Mouse (Mus musculus) limb, embryonic 11.5 days (tissue): ENCODE measurements around the gene St6galnac3. TPM values are rescaled to one million over a fixed set of nuclear protein-coding genes. Genes with fewer than 3 reads are reported as not detected.

Source experiments
- ATAC-seq: fragments of 200-750 bp; cut with Nextera tagmentation; 2 replicates; pipeline ENCODE4 v1.8.0; 2017; ENCODE audit warnings: low read depth; ENCODE audit not compliant: insufficient number of reproducible peaks, low FRiP score, low TSS enrichment
- DNase-seq: peaks from one replicate; pipeline ENCODE4 v3.0.0-alpha.2; 2015; ENCODE audit warnings: low spot score
- H3K27ac ChIP-seq: fragments of 300-500 bp; sonication (generic); replicated peaks from 2 replicates; pipeline ENCODE4 v1.5.1; 2014; ENCODE audit warnings: low read depth, mild to moderate bottlenecking, low read length
- H3K27me3 ChIP-seq: fragments of 300-500 bp; sonication (generic); 2 replicates; pipeline ENCODE4 v1.6.1; 2014; ENCODE audit warnings: mild to moderate bottlenecking, low read length, mixed read lengths; ENCODE audit not compliant: control insufficient read depth, insufficient read depth
- H3K36me3 ChIP-seq: fragments of 300-500 bp; sonication (generic); 2 replicates; pipeline ENCODE4 v1.6.1; 2014; ENCODE audit warnings: mild to moderate bottlenecking, low read length, moderate library complexity, mixed read lengths; ENCODE audit not compliant: control insufficient read depth, insufficient read depth
- H3K4me1 ChIP-seq: fragments of 300-500 bp; sonication (generic); 2 replicates; pipeline ENCODE4 v1.6.1; 2014; ENCODE audit warnings: low read length, mixed read lengths; ENCODE audit not compliant: control insufficient read depth, insufficient read depth
- H3K4me2 ChIP-seq: fragments of 300-500 bp; sonication (generic); 2 replicates; pipeline ENCODE4 v1.6.1; 2014; ENCODE audit warnings: low read depth, mild to moderate bottlenecking, moderate library complexity; ENCODE audit not compliant: severe bottlenecking
- H3K4me3 ChIP-seq: fragments of 300-500 bp; sonication (generic); 2 replicates; pipeline ENCODE4 v1.5.1; 2014; ENCODE audit warnings: low read depth, low read length
- H3K9ac ChIP-seq: fragments of 300-500 bp; sonication (generic); 2 replicates; pipeline ENCODE4 v1.6.1; 2014; ENCODE audit warnings: mild to moderate bottlenecking, low read length
- H3K9me3 ChIP-seq: fragments of 300-500 bp; sonication (generic); 2 replicates; pipeline ENCODE4 v1.6.1; 2016; ENCODE audit warnings: low read length; ENCODE audit not compliant: control insufficient read depth
- WGBS: fragments of 180-500 bp; shearing (Covaris S2); extraction: QIAGEN DNeasy Blood & Tissue Kit; methylation state at CpG from one replicate; pipeline ENCODE4 v1.1.7; 2014; 5-methylcytosine and 5-hydroxymethylcytosine counted together
- polyA plus RNA-seq: library from polyadenylated mRNA; unstranded; fragments of >200 nt; fragmentation: Nextera tagmentation; extraction: Ambion mirVana; gene quantifications from 2 replicates; pipeline ENCODE4 v1.2.1, GENCODE M21; 2014

St6galnac3 gene
- polyA plus RNA-seq, 1 experiment from 2014 or later = 51.2 TPM

GRCm38 (mm10) chr3:153349981-153350380 is 375.0 kb downstream of the St6galnac3 start:
- DNase-seq (no peak), ATAC-seq (no peak)
- Histone ChIP-seq H3K4me2 (no peak overlapping the region), H3K9ac (no peak overlapping the region), H3K4me1 (no peaks in the 10 kb centered on the region), H3K36me3 (no peaks in the 10 kb centered on the region), H3K4me3 (no peak overlapping the region), H3K27ac (no peak overlapping the region), H3K9me3 (no peaks in the 10 kb centered on the region), H3K27me3 (no peaks in the 10 kb centered on the region)
- 85% methylated on average over 10 of the region's 10 CpGs for WGBS

GRCm38 (mm10) chr3:153348797-153349465 is 376.0 kb downstream of the St6galnac3 start:
- Histone ChIP-seq H3K27ac (no peak overlapping the region), H3K4me2 (no peak overlapping the region), H3K4me3 (no peak overlapping the region), H3K27me3 (no peaks in the 10 kb centered on the region), H3K9ac (no peak overlapping the region), H3K4me1 (no peaks in the 10 kb centered on the region), H3K36me3 (no peaks in the 10 kb centered on the region), H3K9me3 (no peaks in the 10 kb centered on the region)
- no peak for DNase-seq
- peak; percentile 54 for ATAC-seq
- 92% methylated on average over 9 of the region's 9 CpGs for WGBS

DNA sequence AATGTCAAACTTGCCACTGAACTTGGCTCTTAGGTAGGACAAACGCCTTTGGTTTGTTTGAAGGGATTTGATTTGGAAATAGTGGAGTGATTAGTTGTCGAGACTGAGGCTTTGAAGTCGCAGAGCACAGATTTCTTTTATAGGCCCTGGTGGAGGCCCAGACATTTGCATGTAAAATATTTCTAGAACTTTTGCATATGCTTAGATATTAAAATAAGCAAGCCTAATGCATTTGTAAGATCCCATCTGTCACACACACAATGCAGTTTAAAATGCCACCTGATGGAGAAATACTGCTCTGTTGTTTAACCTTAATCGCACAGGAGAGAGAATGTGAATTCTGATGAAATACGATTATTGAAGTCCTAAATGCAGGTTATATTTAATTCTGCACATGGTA is 380.0 kb downstream of the St6galnac3 start:
- ATAC-seq = no peak
- Histone ChIP-seq H3K4me2 (no peak overlapping the region), H3K9ac (no peak overlapping the region), H3K27ac (no peak overlapping the region), H3K36me3 (no peaks in the 10 kb centered on the region), H3K9me3 (no peaks in the 10 kb centered on the region), H3K4me1 (no peaks in the 10 kb centered on the region), H3K4me3 (no peak overlapping the region), H3K27me3 (no peaks in the 10 kb centered on the region)
- DNase-seq = no peak
- 83% methylated on average over 5 of the region's 5 CpGs for WGBS

GRCm38 (mm10) chr3:153339940-153340339 is 385.0 kb downstream of the St6galnac3 start:
- 84% methylated on average over 2 of the region's 2 CpGs for WGBS

GRCm38 (mm10) chr3:153339091-153339490 is 385.9 kb downstream of the St6galnac3 start:
- ATAC-seq (no peak), DNase-seq (no peak)
- Histone ChIP-seq H3K27me3 (no peaks in the 10 kb centered on the region), H3K4me1 (no peaks in the 10 kb centered on the region), H3K9me3 (no peaks in the 10 kb centered on the region), H3K4me2 (no peak overlapping the region), H3K36me3 (no peaks in the 10 kb centered on the region), H3K9ac (no peak overlapping the region), H3K27ac (no peak overlapping the region), H3K4me3 (no peak overlapping the region)
- 86% methylated on average over 12 of the region's 12 CpGs for WGBS

More at GRCm38 (mm10) chr3:153339940-153340339, 385.0 kb downstream of the St6galnac3 start:
- no peaks in the 10 kb centered on the region for H3K27me3 ChIP-seq
- H3K4me1 ChIP-seq = no peaks in the 10 kb centered on the region
- no peak overlapping the region for H3K27ac ChIP-seq
- no peaks in the 10 kb centered on the region for H3K9me3 ChIP-seq
- ATAC-seq (no peak), DNase-seq (no peak)
- H3K36me3 ChIP-seq = no peaks in the 10 kb centered on the region
- no peak overlapping the region for H3K4me2 ChIP-seq
- no peak overlapping the region for H3K4me3 ChIP-seq
- H3K9ac ChIP-seq = no peak overlapping the region

DNA sequence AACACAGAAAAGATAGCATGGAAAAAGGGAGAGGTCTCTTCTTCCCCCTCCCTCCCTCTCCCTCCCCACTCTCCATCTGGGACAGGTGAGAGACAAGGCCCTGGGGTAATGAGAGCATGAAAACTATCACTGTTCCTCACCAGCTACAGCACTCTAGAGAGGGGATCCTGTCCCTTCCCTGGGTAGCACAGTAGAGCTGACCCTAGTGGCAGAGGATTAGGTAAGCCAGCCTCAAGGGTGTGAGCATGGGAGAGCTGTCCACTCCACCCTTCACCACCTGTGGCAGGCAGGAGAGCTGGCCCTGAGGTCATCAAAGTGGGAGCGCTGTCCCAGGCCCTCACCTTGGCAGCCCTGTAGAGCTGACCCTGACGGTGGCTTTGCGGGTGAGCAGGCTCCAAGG is 387.2 kb downstream of the St6galnac3 start:
- WGBS = 88% methylated on average over 3 of the region's 3 CpGs
- no peaks in the 10 kb centered on the region for H3K4me1 ChIP-seq
- H3K27ac ChIP-seq = no peak overlapping the region
- no peak overlapping the region for H3K4me2 ChIP-seq
- DNase-seq (no peak), ATAC-seq (no peak)
- no peaks in the 10 kb centered on the region for H3K36me3 ChIP-seq
- no peaks in the 10 kb centered on the region for H3K9me3 ChIP-seq
- H3K4me3 ChIP-seq = no peak overlapping the region
- H3K9ac ChIP-seq = no peak overlapping the region
- no peaks in the 10 kb centered on the region for H3K27me3 ChIP-seq

- H3K9me3 ChIP-seq = no peaks in the 10 kb centered on the region
- H3K4me3 ChIP-seq = no peak overlapping the region
- no peaks in the 10 kb centered on the region for H3K27me3 ChIP-seq
- DNase-seq = no peak
- no peak for ATAC-seq
- no peak overlapping the region for H3K4me2 ChIP-seq
- no peaks in the 10 kb centered on the region for H3K4me1 ChIP-seq
- no peak overlapping the region for H3K9ac ChIP-seq
- H3K36me3 ChIP-seq = no peaks in the 10 kb centered on the region
- WGBS = 95% methylated on average over 2 of the region's 2 CpGs
- no peak overlapping the region for H3K27ac ChIP-seq
Observed at GRCm38 (mm10) chr3:153337221-153337620, 387.8 kb downstream of the St6galnac3 start.

GRCm38 (mm10) chr3:153334152-153334825 is 390.7 kb downstream of the St6galnac3 start:
- DNase-seq = no peak
- H3K4me3 ChIP-seq = no peak overlapping the region
- H3K27me3 ChIP-seq = no peaks in the 10 kb centered on the region
- H3K9me3 ChIP-seq = no peaks in the 10 kb centered on the region
- no peaks in the 10 kb centered on the region for H3K4me1 ChIP-seq
- H3K27ac ChIP-seq = no peak overlapping the region
- WGBS = 60% methylated on average over 5 of the region's 5 CpGs
- H3K4me2 ChIP-seq = no peak overlapping the region
- H3K36me3 ChIP-seq = no peaks in the 10 kb centered on the region
- H3K9ac ChIP-seq = no peak overlapping the region
- no peak for ATAC-seq
